Mouse (Mus musculus) midbrain, embryonic 11.5 days (tissue): ENCODE data around the gene Zbtb1. TPM values are rescaled to one million over a fixed set of nuclear protein-coding genes. Genes with fewer than 3 reads are reported as not detected.
"Not testable (repeated sequence)": the region's sequence is repeated elsewhere in the genome, so short reads cannot be mapped to it uniquely, and the experiment has no call there.

Experiments used
- ATAC-seq: fragments of 200-750 bp; cut with Nextera tagmentation; 2 replicates; pipeline ENCODE4 v1.8.0; 2017; ENCODE audit warnings: moderate TSS enrichment, moderate library complexity; ENCODE audit not compliant: low FRiP score
- DNase-seq: peaks from one replicate; pipeline ENCODE4 v3.0.0; 2015; ENCODE audit warnings: low spot score; ENCODE audit errors: missing footprints
- H3K27ac ChIP-seq: fragments of 300-500 bp; sonication (generic); 2 replicates; pipeline ENCODE4 v1.5.1; 2014; ENCODE audit warnings: low read depth, low read length
- H3K27me3 ChIP-seq: fragments of 300-500 bp; sonication (generic); 2 replicates; pipeline ENCODE4 v1.6.1; 2014; ENCODE audit warnings: mild to moderate bottlenecking, low read length, moderate library complexity, mixed read lengths; ENCODE audit not compliant: control insufficient read depth, insufficient read depth
- H3K36me3 ChIP-seq: fragments of 300-500 bp; sonication (generic); 2 replicates; pipeline ENCODE4 v1.6.1; 2014; ENCODE audit warnings: mild to moderate bottlenecking, low read length, moderate library complexity, mixed read lengths; ENCODE audit not compliant: control insufficient read depth, insufficient read depth
- H3K4me1 ChIP-seq: fragments of 300-500 bp; sonication (generic); 2 replicates; pipeline ENCODE4 v1.6.1; 2014; ENCODE audit warnings: low read length; ENCODE audit not compliant: control insufficient read depth, insufficient read depth
- H3K4me2 ChIP-seq: fragments of 300-500 bp; sonication (generic); 2 replicates; pipeline ENCODE4 v1.6.1; 2014; ENCODE audit warnings: mild to moderate bottlenecking, moderate library complexity
- H3K4me3 ChIP-seq: fragments of 300-500 bp; sonication (generic); 2 replicates; pipeline ENCODE4 v1.5.1; 2014; ENCODE audit warnings: low read depth, low read length
- H3K9ac ChIP-seq: fragments of 300-500 bp; sonication (generic); 2 replicates; pipeline ENCODE4 v1.6.1; 2014; ENCODE audit warnings: low read length
- H3K9me3 ChIP-seq: fragments of 300-500 bp; sonication (generic); 2 replicates; pipeline ENCODE4 v1.6.1; 2016; ENCODE audit warnings: low read length; ENCODE audit not compliant: control insufficient read depth
- WGBS: fragments of 180-500 bp; shearing (Covaris S2); extraction: QIAGEN DNeasy Blood & Tissue Kit; methylation state at CpG from one replicate; pipeline ENCODE4 v1.1.7; 2014; 5-methylcytosine and 5-hydroxymethylcytosine counted together
- polyA plus RNA-seq: library from polyadenylated mRNA; unstranded; fragments of >200 nt; fragmentation: Nextera tagmentation; extraction: Ambion mirVana; gene quantifications from 2 replicates; pipeline ENCODE4 v1.2.1, GENCODE M21; 2014

The Zbtb1 gene
- polyA plus RNA-seq, 1 experiment from 2014 or later, result 7.6 TPM

DNA sequence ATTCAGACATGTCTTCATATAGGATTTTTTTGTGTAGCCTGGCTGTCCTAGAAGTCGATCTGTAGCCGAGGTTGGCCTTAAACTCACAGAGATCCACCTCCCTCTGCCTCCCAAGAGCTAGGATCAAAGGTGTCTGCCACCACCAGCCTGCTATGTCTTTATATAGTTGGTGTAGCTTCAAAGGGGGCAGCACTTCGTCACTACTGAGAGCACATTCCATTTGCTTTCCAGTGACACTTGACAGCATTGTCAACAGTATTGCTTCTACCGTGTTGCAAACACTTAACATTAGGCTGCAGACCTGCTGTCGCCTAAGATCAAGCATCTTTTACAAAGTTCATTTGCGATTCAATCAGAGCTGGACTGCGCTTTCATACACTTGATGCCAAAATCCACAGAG lies 64.0 kb downstream of the Zbtb1 start:
- DNase-seq (no peak), ATAC-seq (no peak)
- Histone ChIP-seq H3K4me1 (peaks cover 4% of the 10 kb centered on the region; the same call in 1 of the 2 replicates), H3K36me3 (no peaks in the 10 kb centered on the region), H3K27me3 (no peaks in the 10 kb centered on the region; the same call in 1 of the 2 replicates), H3K9me3 (no peaks in the 10 kb centered on the region), H3K9ac (no peak overlapping the region), H3K4me2 (no peak overlapping the region), H3K4me3 (no peak overlapping the region), H3K27ac (no peak overlapping the region)
- WGBS, result 41% methylated on average over 7 of the region's 7 CpGs

DNA sequence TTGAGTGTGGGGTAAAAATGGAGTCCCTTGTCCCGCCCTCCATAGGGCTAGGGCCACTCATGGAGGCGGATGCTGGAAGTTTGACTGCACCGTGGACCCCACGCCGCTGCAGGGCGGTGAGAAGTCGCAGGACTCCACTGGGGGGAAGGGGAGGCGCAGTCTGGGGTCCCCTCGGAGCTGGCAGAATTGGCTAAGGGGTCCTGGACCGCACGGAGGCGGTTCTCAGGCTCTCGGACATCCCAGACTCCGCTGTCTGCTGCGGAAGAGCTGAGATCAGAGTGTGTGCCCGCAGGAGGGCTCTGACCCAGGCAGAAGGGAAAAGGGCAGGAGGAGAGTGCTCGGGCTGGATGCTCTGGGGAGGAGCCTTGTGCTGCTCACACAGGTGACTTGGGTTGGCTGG lies 65.0 kb downstream of the Zbtb1 start:
- peak overlapping the region; percentile 46 for H3K4me2 ChIP-seq
- H3K36me3 ChIP-seq, result no peaks in the 10 kb centered on the region
- no peaks in the 10 kb centered on the region for H3K9me3 ChIP-seq
- peak overlapping the region; percentile 45 for H3K9ac ChIP-seq
- H3K4me3 ChIP-seq, result peak overlapping the region; percentile 27; the same call in 1 of the 2 replicates
- no peak overlapping the region for H3K27ac ChIP-seq
- peaks cover 4% of the 10 kb centered on the region; the same call in 1 of the 2 replicates for H3K4me1 ChIP-seq
- ATAC-seq, result 0 out of 2 replicates have a peak, but pooled peaks have one; percentile 35
- DNase-seq, result peak; percentile 89
- H3K27me3 ChIP-seq, result no peaks in the 10 kb centered on the region; the same call in 1 of the 2 replicates
- WGBS, result 3% methylated on average over 17 of the region's 17 CpGs

DNA sequence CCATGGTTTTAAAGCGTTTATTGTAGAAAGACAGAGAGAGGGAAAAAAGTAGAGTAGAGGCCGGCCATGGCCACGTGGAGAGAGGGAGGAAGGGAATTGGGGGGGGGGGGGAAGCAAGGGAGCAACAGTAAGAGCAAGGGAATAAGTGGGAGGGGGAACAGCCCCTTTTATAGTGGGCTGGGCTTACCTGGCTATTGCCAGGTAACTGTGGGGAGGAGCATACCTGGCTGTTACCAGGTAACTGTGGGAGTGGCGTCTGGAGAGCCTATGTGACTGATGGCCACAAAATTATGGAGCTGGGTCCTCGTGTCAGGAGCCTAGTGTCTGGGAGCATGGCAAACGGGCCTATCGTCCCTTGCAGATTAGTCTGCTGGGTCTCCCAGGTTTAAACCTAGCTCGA lies 65.5 kb downstream of the Zbtb1 start:
- DNase-seq, result no peak
- H3K4me3 ChIP-seq, result no peak overlapping the region
- no peaks in the 10 kb centered on the region for H3K36me3 ChIP-seq
- WGBS, result 38% methylated on average over 8 of the region's 8 CpGs
- peak overlapping the region; percentile 46; the same call in 1 of the 2 replicates for H3K4me2 ChIP-seq
- peaks cover 4% of the 10 kb centered on the region; the same call in 1 of the 2 replicates for H3K4me1 ChIP-seq
- H3K9ac ChIP-seq, result no peak overlapping the region
- no peaks in the 10 kb centered on the region for H3K9me3 ChIP-seq
- no peak for ATAC-seq
- H3K27ac ChIP-seq, result no peak overlapping the region
- no peaks in the 10 kb centered on the region; the same call in 1 of the 2 replicates for H3K27me3 ChIP-seq

DNA sequence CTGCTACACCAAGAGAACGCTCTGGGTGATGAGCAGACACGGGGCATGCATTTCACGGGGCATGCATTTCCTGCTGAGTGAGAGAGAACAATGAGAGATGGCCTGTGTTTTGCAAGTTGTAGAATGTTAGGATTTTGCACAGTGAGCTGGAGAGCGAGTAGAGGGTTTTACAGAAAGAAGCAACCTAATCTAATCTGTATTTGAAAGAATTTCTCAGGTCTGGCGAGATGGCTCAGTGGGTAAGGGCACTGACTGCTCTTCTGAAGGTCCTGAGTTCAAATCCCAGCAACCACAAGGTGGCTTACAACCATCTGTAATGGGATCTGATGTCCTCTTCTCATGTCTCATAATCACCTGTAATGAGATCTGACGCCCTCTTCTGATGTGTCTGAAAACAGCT lies 73.4 kb downstream of the Zbtb1 start:
- 87% methylated on average over 6 of the region's 6 CpGs for WGBS
- not testable (repeated sequence) for H3K27ac ChIP-seq, ATAC-seq, H3K4me1 ChIP-seq, H3K9ac ChIP-seq, H3K9me3 ChIP-seq, H3K4me3 ChIP-seq, H3K4me2 ChIP-seq, DNase-seq, H3K27me3 ChIP-seq, H3K36me3 ChIP-seq

DNA sequence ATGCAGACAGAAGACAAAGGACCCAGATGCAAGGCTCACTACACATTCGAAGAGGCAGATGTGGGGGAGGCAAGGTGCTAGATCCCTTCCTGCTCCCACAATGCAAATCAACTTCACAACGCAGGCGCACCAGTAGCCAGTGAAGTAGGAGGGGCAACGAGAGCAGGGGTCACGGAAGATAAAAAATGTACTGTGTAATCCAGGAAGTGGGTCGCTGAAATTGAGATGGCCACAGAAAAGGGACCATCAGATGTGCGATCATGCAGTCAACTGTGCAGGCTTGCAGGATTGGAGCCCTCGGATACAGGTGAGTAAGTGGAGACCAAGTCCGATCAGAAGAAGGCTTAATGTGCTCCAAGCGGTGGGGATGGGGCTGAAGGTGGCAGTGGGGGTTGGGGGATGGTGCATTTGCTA lies 74.3 kb downstream of the Zbtb1 start:
- H3K27ac ChIP-seq, result no peak overlapping the region
- no peak for ATAC-seq
- no peaks in the 10 kb centered on the region for H3K9me3 ChIP-seq
- no peak overlapping the region for H3K9ac ChIP-seq
- DNase-seq, result no peak
- H3K4me2 ChIP-seq, result no peak overlapping the region
- H3K27me3 ChIP-seq, result no peaks in the 10 kb centered on the region
- WGBS, result 65% methylated on average over 10 of the region's 10 CpGs
- no peaks in the 10 kb centered on the region for H3K4me1 ChIP-seq
- no peak overlapping the region for H3K4me3 ChIP-seq
- no peaks in the 10 kb centered on the region for H3K36me3 ChIP-seq

DNA sequence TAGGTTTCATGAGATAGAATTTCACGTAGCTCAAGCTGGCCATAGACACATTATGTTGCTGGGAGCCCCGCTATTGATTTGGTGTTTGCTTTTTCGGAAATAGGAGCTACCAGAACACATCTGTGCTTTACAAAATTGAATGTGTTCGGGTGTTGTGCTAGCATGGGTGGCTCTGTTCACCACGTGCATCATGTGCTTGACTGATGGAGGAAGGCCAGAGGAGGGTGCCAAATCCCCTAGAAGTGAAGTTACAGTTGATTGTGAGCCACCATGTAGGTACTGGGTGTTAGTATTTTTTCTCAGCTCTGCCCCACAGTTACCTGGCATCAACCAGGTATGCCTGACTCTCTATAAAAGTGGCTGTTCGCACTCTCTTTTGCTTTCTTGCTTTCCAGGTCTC lies 74.8 kb downstream of the Zbtb1 start:
- ATAC-seq (no peak), DNase-seq (no peak)
- H3K27ac ChIP-seq, result no peak overlapping the region
- H3K4me1 ChIP-seq, result no peaks in the 10 kb centered on the region
- H3K27me3 ChIP-seq, result no peaks in the 10 kb centered on the region
- H3K4me3 ChIP-seq, result no peak overlapping the region
- no peaks in the 10 kb centered on the region for H3K9me3 ChIP-seq
- no peak overlapping the region for H3K4me2 ChIP-seq
- no peaks in the 10 kb centered on the region for H3K36me3 ChIP-seq
- H3K9ac ChIP-seq, result no peak overlapping the region
- WGBS, result 77% methylated on average over 6 of the region's 6 CpGs

DNA sequence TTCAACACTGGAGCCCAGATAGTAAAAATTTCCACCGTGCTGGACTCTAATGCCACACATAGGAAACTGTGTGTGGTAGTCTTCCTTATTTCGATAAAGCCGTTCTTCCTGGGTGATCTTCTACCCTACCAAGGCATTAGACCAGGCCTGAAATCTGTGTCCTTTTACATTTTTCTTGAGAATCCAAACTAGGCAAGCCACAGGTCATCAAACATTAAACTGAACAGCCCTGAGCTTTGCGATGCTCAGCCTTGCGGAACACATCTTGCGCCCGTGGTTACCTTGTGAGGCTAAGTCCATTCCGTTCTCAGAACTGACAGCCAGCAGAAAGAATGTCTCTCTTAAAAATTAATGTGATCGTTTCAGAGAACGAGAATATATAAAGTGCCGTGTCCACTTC lies 76.1 kb downstream of the Zbtb1 start:
- DNase-seq, result no peak
- H3K27me3 ChIP-seq, result no peaks in the 10 kb centered on the region
- H3K36me3 ChIP-seq, result no peaks in the 10 kb centered on the region
- no peaks in the 10 kb centered on the region for H3K4me1 ChIP-seq
- no peaks in the 10 kb centered on the region for H3K9me3 ChIP-seq
- 88% methylated on average over 11 of the region's 11 CpGs for WGBS
- no peak overlapping the region for H3K4me3 ChIP-seq
- no peak overlapping the region for H3K4me2 ChIP-seq
- no peak for ATAC-seq
- H3K27ac ChIP-seq, result no peak overlapping the region
- H3K9ac ChIP-seq, result no peak overlapping the region

Other genes starting within 250 kb of the Zbtb1 start
- 0.07 and 0.21 TPM in 2 replicates for gene Esr2, start 193.0 kb upstream of the Zbtb1 start, polyA plus RNA-seq
- gene Tex21, start 123.5 kb upstream of the Zbtb1 start, polyA plus RNA-seq, result not detected in 2 replicates
- 62.9 and 63.9 TPM in 2 replicates for gene Mthfd1, start 115.0 kb upstream of the Zbtb1 start, polyA plus RNA-seq
- 4.1 TPM in 2 replicates for gene Akap5, start 45.4 kb upstream of the Zbtb1 start, polyA plus RNA-seq
- gene Zbtb25, start 664 bp upstream of the Zbtb1 start, polyA plus RNA-seq, result 20.9 and 23.4 TPM in 2 replicates
- gene Hspa2, start 33.9 kb downstream of the Zbtb1 start, polyA plus RNA-seq, result 5.1 and 7.0 TPM in 2 replicates
- gene Ppp1r36, start 47.3 kb downstream of the Zbtb1 start, polyA plus RNA-seq, result 0.39 and 0.51 TPM in 2 replicates
- gene Plekhg3, start 160.6 kb downstream of the Zbtb1 start, polyA plus RNA-seq, result 0.62 and 1.3 TPM in 2 replicates